Mouse (Mus musculus): ENCODE measurements around the gene Bmp2k.

- TF ChIP-seq CTCF (IDR thresholded peaks at IDR 0.05; ENCODE audit: control insufficient read depth, insufficient read depth, insufficient read length): no peak
- TF ChIP-seq MYOG (IDR thresholded peaks at IDR 0.05; ENCODE audit: control insufficient read depth, extremely low read depth, insufficient read length): no peak
Measured at GRCm38 (mm10) chr5:97062041-97062440, 64.6 kb downstream of the Bmp2k start.

All from C2C12 (cell line).